Comparison of ENCODE assay signal across 8 mouse cellular contexts in genomic region chr5:33589221-33589888, GRCm38 (mm10). TPM values are rescaled to one million over a fixed set of nuclear protein-coding genes. Genes with fewer than 3 reads are reported as not detected.
DNase-seq lines count a peak whose midpoint lies in the region; ATAC-seq lines count a peak whose summit lies in the region.

No protein-coding gene starts in this region.

- 56% methylated on average over 5 of the region's 5 CpGs for WGBS in liver, embryonic 12.5 days (ENCODE audit: insufficient replicate concordance)
- WGBS in neural tube, embryonic 15.5 days, result 64% methylated on average over 5 of the region's 5 CpGs

- peak; percentile 63; the same call in 1 of the 2 replicates for ATAC-seq in liver, embryonic 12.5 days
- ATAC-seq in neural tube, embryonic 15.5 days (ENCODE audit: low FRiP score), result peak; percentile 70

- no peak overlapping the region for H3K9ac ChIP-seq in liver, embryonic 12.5 days
- no peak overlapping the region for H3K9ac ChIP-seq in neural tube, embryonic 15.5 days (replicated peaks)

- H3K4me2 ChIP-seq in liver, embryonic 12.5 days, result no peak overlapping the region
- H3K4me2 ChIP-seq in neural tube, embryonic 15.5 days, result no peak overlapping the region

- H3K4me3 ChIP-seq in liver, embryonic 12.5 days, result no peak overlapping the region
- H3K4me3 ChIP-seq in neural tube, embryonic 15.5 days (replicated peaks), result no peak overlapping the region

- H3K9me3 ChIP-seq in liver, embryonic 12.5 days (replicated peaks), result no peaks in the 10 kb centered on the region
- no peaks in the 10 kb centered on the region for H3K9me3 ChIP-seq in neural tube, embryonic 15.5 days (replicated peaks)

- H3K27me3 ChIP-seq in liver, embryonic 12.5 days (replicated peaks), result peaks cover 3% of the 10 kb centered on the region; the same call in 1 of the 2 replicates
- H3K27me3 ChIP-seq in neural tube, embryonic 15.5 days (replicated peaks), result peaks cover 6% of the 10 kb centered on the region; the same call in 1 of the 2 replicates

- no peak overlapping the region for H3K27ac ChIP-seq in liver, embryonic 12.5 days
- H3K27ac ChIP-seq in neural tube, embryonic 15.5 days (replicated peaks), result no peak overlapping the region

- DNase-seq in A20 (ENCODE audit: low read depth, low spot score), result peak; percentile 77
- peak; percentile 66 for DNase-seq in adrenal gland, adult 2 months
- peak; percentile 84 for DNase-seq in embryo, embryonic 10.5 days (ENCODE audit: low spot score)
- DNase-seq in gastrocnemius, postnatal 25 days, result peak; percentile 46
- peak; percentile 85 for DNase-seq in kidney, postnatal 10 days
- DNase-seq in testis, postnatal 10 days (ENCODE audit: low spot score), result peak; percentile 87

- H3K36me3 ChIP-seq in liver, embryonic 12.5 days, result no peaks in the 10 kb centered on the region
- no peaks in the 10 kb centered on the region for H3K36me3 ChIP-seq in neural tube, embryonic 15.5 days

- no peaks in the 10 kb centered on the region for H3K4me1 ChIP-seq in liver, embryonic 12.5 days
- H3K4me1 ChIP-seq in neural tube, embryonic 15.5 days, result peaks cover 16% of the 10 kb centered on the region

RNA-seq across cellular contexts. Expression of gene Fam53a, which starts 40.1 kb away (rescaled TPM):
- 10 to 100 TPM; 26.1 to 28.5 TPM for total RNA-seq in adrenal gland, adult 2 months (2021)
- 74.4 and 97.8 TPM in 2 replicates for polyA plus RNA-seq in adrenal gland, adult 2 months (2012; rRNA removed)
- total RNA-seq in gastrocnemius, postnatal 25 days (2021), result 10 to 100 TPM; 50.2 to 59.6 TPM
- polyA plus RNA-seq in liver, embryonic 12.5 days (2016; fragmentation: Nextera tagmentation; extraction: Ambion mirVana), result 32.4 and 40.7 TPM in 2 replicates
- 25.5 and 31.9 TPM in 2 replicates for polyA plus RNA-seq in neural tube, embryonic 15.5 days (2015; fragmentation: Nextera tagmentation; extraction: Ambion mirVana)

RNA-seq across cellular contexts. Expression of gene Gm9903, which starts 40.4 kb away (rescaled TPM):
- total RNA-seq in adrenal gland, adult 2 months (2021), result under 1 TPM; 0.26 to 0.69 TPM
- polyA plus RNA-seq in adrenal gland, adult 2 months (2012; rRNA removed), result 0.09 and 0.15 TPM in 2 replicates
- total RNA-seq in gastrocnemius, postnatal 25 days (2021), result under 1 TPM; 0.51 to 0.88 TPM
- polyA plus RNA-seq in liver, embryonic 12.5 days (2016; fragmentation: Nextera tagmentation; extraction: Ambion mirVana), result 0.11 and 0.19 TPM in 2 replicates
- 0.59 and 0.83 TPM in 2 replicates for polyA plus RNA-seq in neural tube, embryonic 15.5 days (2015; fragmentation: Nextera tagmentation; extraction: Ambion mirVana)
